Mouse (Mus musculus) embryo, embryonic 10 days (tissue): ENCODE measurements at regions not wholly inside any gene's neighbourhood (a gene's known extent, or its start where the extent isn't known, plus 50 kb on each side); places are given as distances from the start of the nearest gene placed in this dataset.

Experiments used
- DNase-seq: peaks from one replicate; pipeline ENCODE4 v3.0.0-alpha.2; 2015; ENCODE audit warnings: low spot score

DNA sequence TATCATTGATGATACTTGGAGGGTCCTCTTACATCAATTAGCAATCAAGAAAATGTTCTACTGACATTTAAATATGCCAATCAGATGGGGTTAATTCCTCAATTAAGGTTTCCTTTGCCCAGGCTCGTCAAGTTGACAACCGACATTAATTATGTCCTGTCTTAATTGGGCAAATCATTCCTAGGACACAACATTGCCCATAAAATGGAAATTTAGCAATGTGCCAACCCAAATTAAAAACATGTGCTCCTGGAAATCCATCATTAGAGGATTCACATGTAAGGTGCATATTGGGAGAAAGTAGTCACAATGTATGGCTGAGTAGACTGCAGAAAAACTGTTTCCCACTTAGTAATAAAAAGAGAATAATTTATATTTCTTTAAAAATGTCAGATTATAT, 483.6 kb upstream of the B430305J03Rik start:
- DNase-seq = no peak

DNA sequence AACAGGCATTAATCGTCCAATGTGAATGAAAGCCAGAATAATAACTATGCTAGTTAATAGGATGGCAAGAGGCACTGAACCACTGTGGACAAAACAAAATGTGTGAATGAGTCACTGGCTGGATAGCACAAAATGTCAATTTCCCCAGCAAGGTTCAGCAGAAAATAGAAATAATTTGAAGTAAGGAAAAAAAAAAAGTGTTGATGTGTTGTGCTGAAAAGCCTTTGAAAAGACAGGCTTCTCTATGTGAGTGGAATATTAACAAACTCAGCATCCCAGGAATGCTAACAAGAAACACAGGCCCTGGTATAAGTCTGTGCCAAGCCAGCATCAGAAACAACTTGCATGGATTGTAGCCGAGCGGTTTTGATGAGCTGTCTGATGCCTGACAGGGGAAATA, 481.0 kb upstream of the B430305J03Rik start:
- DNase-seq = no peak

DNA sequence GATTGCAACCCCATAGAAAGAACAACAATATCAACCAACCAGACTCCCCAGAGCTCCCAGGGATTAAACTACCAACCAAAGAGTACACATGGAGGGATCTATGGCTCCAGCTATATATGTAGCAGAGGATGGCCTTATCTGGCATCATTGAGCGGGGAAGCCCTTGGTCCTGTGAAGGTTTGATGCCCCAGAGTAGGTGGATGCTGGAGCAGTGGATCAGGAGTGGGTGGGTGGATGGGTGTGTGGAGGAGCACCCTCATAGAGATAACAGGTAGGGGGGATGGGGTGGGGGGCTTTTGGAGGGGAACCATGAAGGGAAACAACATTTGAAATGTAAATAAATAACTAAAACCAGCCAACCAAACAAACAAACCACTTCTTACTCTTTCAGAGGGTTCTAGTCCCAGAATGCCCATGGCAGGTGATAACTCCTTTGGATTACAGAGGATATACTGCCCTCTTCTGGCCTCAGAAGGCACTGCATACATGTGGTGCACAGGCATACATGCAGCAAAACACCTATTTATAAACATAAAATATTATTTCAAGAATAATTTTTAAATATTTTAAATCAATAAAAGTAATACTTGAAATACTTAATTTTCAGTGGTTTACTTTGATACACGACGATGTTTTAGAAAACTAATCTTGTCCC, 473.7 kb upstream of the B430305J03Rik start:
- DNase-seq = peak; percentile 65

DNA sequence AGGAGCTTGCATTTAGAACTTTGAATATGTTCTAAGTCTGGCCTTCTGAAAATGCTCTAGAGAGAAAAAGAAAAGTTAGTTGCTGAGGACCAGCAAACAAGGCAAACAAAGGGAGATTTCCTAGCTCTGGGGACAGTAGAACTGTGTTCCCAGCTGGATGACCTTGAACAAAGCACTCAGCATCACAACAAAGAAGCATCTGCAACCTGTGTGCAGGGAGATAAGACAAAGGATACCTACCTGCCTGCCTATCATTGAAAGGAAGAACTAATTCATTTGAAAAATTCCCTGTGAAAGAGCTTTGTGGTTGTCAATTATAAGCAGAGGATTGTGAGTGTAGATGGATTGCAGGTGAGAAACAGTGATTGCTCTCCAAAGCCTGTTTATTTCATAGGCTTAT, 451.1 kb upstream of the B430305J03Rik start:
- DNase-seq = no peak

DNA sequence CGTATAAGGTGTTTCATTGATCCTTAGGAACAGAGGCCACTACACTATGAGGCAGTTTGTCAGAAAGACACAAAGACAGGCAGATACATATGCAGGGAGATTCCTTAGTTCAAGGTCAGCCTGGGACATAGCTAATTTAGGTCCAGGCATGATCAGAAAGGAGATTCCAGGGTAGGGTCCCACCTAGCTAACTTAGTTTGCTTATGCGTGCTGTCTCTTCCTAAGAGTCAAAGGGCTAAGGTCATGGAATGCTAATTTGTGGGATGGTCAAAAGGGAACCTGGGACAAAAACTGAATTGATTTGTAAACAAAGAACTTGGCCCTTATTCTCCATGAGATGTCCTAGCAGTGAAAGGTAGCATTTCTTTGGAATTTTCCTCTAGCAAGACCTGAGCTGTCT, 430.3 kb upstream of the B430305J03Rik start:
- DNase-seq = no peak

DNA sequence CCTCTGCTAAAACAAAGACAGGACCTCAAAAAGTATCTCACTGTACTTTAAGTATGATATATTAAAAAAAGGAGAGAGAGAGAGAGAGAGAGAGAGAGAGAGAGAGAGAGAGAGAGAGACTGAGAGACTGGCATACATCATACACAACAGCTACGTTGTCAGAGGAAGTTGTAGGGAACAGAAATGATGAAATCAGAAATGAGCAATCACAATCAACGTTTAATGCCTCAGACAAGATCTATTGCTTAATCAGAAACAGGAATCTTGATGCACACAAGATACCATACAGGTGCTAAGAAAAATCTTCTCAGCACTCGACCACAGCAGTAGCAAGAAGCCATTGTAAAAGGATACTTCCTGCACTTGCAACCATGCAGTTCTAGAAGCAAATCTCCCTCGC, 424.9 kb upstream of the B430305J03Rik start:
- no peak for DNase-seq
